Mouse (Mus musculus) telencephalon, adult 2 months (tissue): ENCODE measurements at regions not wholly inside any gene's neighbourhood (a gene's known extent, or its start where the extent isn't known, plus 50 kb on each side); places are given as distances from the start of the nearest gene placed in this dataset.

Source experiments
- DNase-seq: peaks from one replicate; pipeline ENCODE4 v3.0.0-alpha.2; 2011; ENCODE audit warnings: low read depth, low spot score

DNA sequence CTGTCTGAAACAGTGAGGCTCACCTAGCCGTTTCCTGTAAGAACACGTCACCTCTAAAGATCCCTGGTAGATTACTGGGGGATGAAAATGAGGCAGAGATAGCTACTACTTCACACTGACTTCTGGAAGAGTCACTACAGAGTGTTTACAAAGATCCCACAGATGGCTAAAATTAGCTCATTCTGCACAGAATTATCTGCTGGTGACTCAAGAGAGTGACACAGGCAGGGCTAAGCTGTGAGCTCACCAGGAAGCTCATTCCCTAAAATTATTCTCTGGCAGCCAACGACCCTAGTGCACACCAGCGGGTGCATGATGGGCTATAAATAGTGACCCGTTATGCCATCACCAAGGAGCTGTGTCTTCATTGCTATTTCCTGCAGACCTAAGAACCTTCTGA lies 53.2 kb upstream of the Ddah1 start:
- DNase-seq = peak; percentile 55

DNA sequence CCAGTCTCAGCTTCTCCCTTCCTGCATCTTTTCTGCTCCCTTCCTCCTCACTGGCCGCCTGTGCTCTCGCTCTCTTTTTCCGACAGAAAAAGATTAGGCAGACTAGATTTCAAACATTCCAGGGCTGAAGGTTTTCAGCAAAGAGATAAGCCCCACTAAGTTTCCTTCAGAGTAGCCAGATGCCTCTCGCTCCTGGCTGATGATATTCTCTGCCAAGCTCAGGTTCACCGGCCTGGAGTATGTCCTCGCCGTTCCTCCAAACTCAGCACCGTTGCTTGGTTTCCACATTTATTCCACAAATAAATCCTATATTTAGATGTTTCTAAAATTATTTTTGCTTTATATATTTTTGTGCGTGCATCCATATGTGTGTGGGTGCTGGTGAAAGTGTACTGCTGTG lies 54.3 kb upstream of the Ccn1 start:
- no peak for DNase-seq

DNA sequence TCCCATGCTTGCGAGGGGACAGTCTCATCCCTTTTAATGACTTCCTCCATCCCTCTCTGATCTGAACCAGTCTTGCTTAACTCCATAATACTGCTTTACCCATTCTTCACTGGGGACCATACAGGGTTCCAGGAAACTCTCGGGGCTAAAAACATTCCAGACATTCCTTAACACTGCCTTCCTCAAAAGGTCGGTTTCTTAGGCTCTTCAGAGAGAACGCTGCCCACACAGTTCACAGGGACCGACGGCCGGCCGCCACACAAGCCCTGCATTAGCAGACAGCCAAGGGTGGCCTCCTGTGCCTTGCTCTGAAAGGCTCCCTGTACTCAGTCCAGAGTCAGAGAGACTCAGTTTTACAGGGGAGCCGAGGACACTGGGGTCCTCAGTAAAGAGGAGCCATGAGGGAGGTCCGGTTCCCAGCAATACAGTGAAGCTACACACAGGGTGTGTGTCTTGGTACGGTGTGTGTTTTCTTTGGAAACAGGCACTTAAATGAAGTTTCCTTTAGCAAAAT lies 53.7 kb upstream of the Ccn1 start:
- DNase-seq = no peak

DNA sequence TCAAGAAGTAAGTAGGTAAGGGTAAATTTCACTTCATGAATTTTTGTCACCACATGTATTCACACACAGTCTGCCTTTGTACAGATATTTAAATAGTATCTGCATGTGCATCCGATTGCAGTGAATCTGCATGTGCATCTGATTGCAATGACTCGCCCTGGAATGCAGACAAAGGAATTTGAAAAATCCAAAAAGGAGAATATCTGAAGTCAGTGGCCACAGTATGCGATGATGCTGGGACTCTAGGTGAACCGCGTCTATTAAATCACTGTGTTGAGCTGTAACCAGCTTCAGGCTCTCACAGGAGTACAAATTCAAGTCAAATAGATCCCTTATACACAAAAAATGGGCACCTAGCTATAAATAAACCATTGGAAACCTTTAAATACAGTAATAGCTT lies 53.0 kb upstream of the Ccn1 start:
- no peak for DNase-seq

DNA sequence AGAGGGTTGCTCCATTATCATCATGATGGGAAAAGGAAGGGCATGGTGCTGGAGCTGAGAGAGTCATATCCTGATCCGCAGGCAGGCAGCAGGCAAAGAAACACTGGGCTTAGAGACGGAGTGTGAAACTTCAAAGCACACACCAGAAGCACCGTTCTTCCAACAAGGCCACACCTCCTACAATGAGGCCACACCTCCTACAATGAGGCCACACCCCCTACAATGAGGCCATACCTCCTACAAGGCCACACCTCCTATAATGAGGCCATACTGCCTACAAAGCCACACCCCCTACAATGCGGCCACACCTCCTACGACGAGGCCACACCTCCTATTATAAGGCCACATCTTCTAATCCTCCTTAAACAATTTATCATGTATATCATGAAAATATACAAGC lies 52.2 kb upstream of the Ccn1 start:
- no peak for DNase-seq
